Mouse (Mus musculus) MEL (cell line): ENCODE measurements at regions not wholly inside any gene's neighbourhood (a gene's known extent, or its start where the extent isn't known, plus 50 kb on each side); places are given as distances from the start of the nearest gene placed in this dataset.

Experiments
- DNase-seq: peaks from one replicate; pipeline ENCODE4 v3.0.0; 2011; ENCODE audit warnings: low read depth, low spot score
- H3K27ac ChIP-seq: 2 replicates; pipeline ENCODE4 v1.5.1; 2012; ENCODE audit warnings: low read depth, mild to moderate bottlenecking, control low read depth, low read length, moderate library complexity; ENCODE audit not compliant: control insufficient read depth
- H3K27me3 ChIP-seq, 2 experiments: fragments of 150-350 bp in 1 of 2; sonication (generic) in 1 of 2; 2 replicates each; pipeline ENCODE4 v1.6.1; 2012; ENCODE audit warnings: low read length in 2 of 2, mild to moderate bottlenecking in 2 of 2, improper control_type of control experiment in 1 of 2, moderate library complexity in 1 of 2; ENCODE audit not compliant: insufficient read depth in 2 of 2, control insufficient read depth in 1 of 2
- H3K36me3 ChIP-seq, 2 experiments: 2 replicates each; pipeline ENCODE4 v1.6.1; 2012 to 2014; ENCODE audit warnings: low read length in 2 of 2, improper control_type of control experiment in 1 of 2, inconsistent platforms in 1 of 2, mild to moderate bottlenecking in 1 of 2; ENCODE audit not compliant: insufficient read depth in 2 of 2, control insufficient read depth in 1 of 2
- H3K4me1 ChIP-seq, 2 experiments: fragments of 150-350 bp in 1 of 2; sonication (generic) in 1 of 2; 2 replicates each; pipeline ENCODE4 v1.6.1; 2012; ENCODE audit warnings: low read length in 2 of 2, improper control_type of control experiment in 1 of 2, mild to moderate bottlenecking in 1 of 2; ENCODE audit not compliant: insufficient read depth in 2 of 2, control insufficient read depth in 1 of 2
- H3K4me3 ChIP-seq, 2 experiments: fragments of 150-350 bp in 1 of 2; sonication (generic) in 1 of 2; 2 replicates each; pipeline ENCODE4 v1.5.1; 2012; ENCODE audit warnings: low read depth in 2 of 2, low read length in 2 of 2, mild to moderate bottlenecking in 2 of 2, moderate library complexity in 2 of 2, control low read depth in 1 of 2, improper control_type of control experiment in 1 of 2; ENCODE audit not compliant: control insufficient read depth in 1 of 2, insufficient read depth in 1 of 2
- H3K79me2 ChIP-seq: 2 replicates; pipeline ENCODE4 v1.6.1; 2012; ENCODE audit warnings: mild to moderate bottlenecking, low read length, moderate library complexity; ENCODE audit not compliant: control insufficient read depth, poor library complexity, insufficient read depth
- H3K9ac ChIP-seq: 2 replicates; pipeline ENCODE4 v1.6.1; 2012; ENCODE audit warnings: low read depth, mild to moderate bottlenecking, control low read depth, low read length, moderate library complexity; ENCODE audit not compliant: control insufficient read depth, poor library complexity, severe bottlenecking
- H3K9me3 ChIP-seq: fragments of 150-350 bp; sonication (generic); replicated peaks from 2 replicates; pipeline ENCODE4 v1.6.1; 2012; ENCODE audit warnings: mild to moderate bottlenecking, low read length, improper control_type of control experiment, moderate library complexity; ENCODE audit not compliant: insufficient read depth
- NELFE ChIP-seq: IDR thresholded peaks from 2 replicates; pipeline ENCODE4 v1.6.1; 2011; ENCODE audit warnings: low read depth, low read length, improper control_type of control experiment
- RAD21 ChIP-seq: IDR thresholded peaks from 2 replicates; pipeline ENCODE4 v1.6.1; 2011; ENCODE audit warnings: mild to moderate bottlenecking, low read depth, low read length, improper control_type of control experiment

DNA sequence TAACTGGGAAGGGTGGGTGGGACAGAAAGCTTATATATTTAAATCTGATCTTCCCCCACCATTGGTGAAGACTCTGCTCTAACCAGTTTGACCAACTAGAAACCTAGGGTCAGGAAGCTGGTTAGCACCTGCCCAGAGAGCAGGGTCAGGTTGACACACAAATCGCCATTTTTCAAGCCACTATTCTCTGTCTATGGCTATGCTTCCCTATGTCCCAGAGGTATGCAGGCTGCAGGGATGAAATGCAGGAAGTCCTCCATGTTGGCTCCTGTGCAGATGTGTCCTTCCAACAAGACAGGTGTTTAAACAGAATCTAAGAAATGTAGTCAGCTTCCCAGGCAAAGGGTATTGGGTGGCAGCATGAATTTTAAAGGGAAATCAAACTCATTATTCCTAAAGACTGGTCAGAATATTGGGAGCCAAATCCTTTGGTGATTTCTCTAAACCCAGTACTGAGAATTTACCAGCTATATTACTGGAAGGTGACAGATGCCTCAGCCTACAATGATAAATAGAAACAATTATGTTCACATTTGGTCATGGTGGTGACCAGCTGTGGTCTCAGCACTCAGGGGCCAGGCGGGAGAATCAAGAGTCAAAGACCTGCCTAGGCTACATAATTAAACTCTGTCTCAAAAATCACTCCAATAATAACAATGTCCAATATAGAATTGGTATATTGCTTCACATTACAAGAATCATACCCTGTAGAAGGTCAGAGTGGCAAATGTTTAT, 55.6 kb upstream of the Dapk1 start:
- TF ChIP-seq RAD21 (no peak), NELFE (no peak)
- no peak overlapping the region for H3K27ac ChIP-seq
- H3K36me3 ChIP-seq: peaks cover 0 to 8% of the 10 kb centered on the region in 2 experiments; a peak in 2 of 4 replicates
- peaks cover 3 to 9% of the 10 kb centered on the region in 2 experiments; a peak in 3 of 4 replicates for H3K4me1 ChIP-seq
- no peak overlapping the region for H3K9ac ChIP-seq
- H3K4me3 ChIP-seq: no peak overlapping the region
- no peak for DNase-seq
- no peaks in the 10 kb centered on the region for H3K9me3 ChIP-seq
- no peaks in the 10 kb centered on the region for H3K79me2 ChIP-seq
- H3K27me3 ChIP-seq: no peaks in the 10 kb centered on the region
